Comparison of ENCODE assay signal across 13 mouse cellular contexts in genomic region chr5:67411475-67411874, GRCm38 (mm10).
"Had no signal": no experiment of that assay in that cellular context is flagged by ENCODE, and none has a peak within 500 bp of the region (broad histone marks: within the 10 kb centered on the region; RNA-seq: fewer than 3 reads in every experiment).

No protein-coding gene starts in this region.

- H3K4me2 ChIP-seq: liver, embryonic 11.5 days; liver, embryonic 15.5 days; midbrain, embryonic 13.5 days; stomach, embryonic 15.5 days had no signal

- H3K9ac ChIP-seq: liver, embryonic 15.5 days; midbrain, embryonic 13.5 days; stomach, embryonic 15.5 days had no signal

- H3K36me3 ChIP-seq: liver, embryonic 15.5 days; stomach, embryonic 15.5 days had no signal

- H3K9me3 ChIP-seq: liver, embryonic 15.5 days; midbrain, embryonic 13.5 days; stomach, embryonic 15.5 days had no signal

- H3K4me3 ChIP-seq: liver, embryonic 15.5 days; midbrain, embryonic 13.5 days; stomach, embryonic 15.5 days had no signal

- H3K4me1 ChIP-seq: liver, embryonic 15.5 days; midbrain, embryonic 13.5 days had no signal

- H3K27ac ChIP-seq: kidney, postnatal 0 days; liver, embryonic 15.5 days; midbrain, embryonic 13.5 days; stomach, embryonic 15.5 days had no signal

- DNase-seq: kidney, postnatal 36 days; layer of hippocampus, adult 9-11 months; layer of hippocampus, postnatal 36 days; lung, adult 2 months; lung, postnatal 36 days; right cerebral cortex, postnatal 14 days; thymus, adult 2 months; thymus, postnatal 25 days had no signal

- H3K27me3 ChIP-seq: liver, embryonic 15.5 days; midbrain, embryonic 13.5 days; stomach, embryonic 15.5 days had no signal

- ATAC-seq: midbrain, embryonic 13.5 days had no signal
